Mouse (Mus musculus) E14TG2a.4 (cell line): ENCODE measurements around the gene Wfdc1.

Experiments used
- CTCF ChIP-seq: conservative IDR thresholded peaks from 2 replicates; pipeline ENCODE4 v1.5.1; 2014; ENCODE audit warnings: low read length
- NANOG ChIP-seq: IDR thresholded peaks from 2 replicates; pipeline ENCODE4 v1.6.1; 2014; ENCODE audit warnings: borderline replicate concordance, low read length, mixed read lengths

GRCm38 (mm10) chr8:119707146-119707545 lies 41.0 kb downstream of the Wfdc1 start:
- TF ChIP-seq CTCF (no peak), NANOG (no peak)
